Mouse (Mus musculus): ENCODE measurements around the gene Vmn1r103.
"Not testable (repeated sequence)": the region's sequence is repeated elsewhere in the genome, so short reads cannot be mapped to it uniquely, and the experiment has no call there.

Gene Vmn1r103

DNA sequence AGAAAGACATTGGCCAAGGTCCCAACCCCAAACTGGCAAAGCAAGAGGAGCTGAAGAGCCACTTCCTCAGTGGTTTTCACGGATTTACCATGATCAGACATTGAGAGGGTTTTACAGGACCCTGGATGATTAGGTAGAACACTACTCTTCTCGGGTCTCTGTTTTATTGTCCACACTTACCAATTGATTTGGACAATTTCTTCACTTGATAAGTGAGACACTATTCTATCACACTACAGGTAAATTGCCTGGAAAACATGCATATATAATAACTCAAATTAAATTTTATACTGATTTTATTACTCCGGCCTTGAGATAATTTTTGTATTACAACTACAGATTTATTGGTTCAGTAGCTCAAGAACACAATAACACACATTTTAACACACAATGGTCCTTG lies at the start of gene Vmn1r103:
TSS of gene Vmn1r103 (minus strand) at position 101 of the 400 bp plus-strand sequence.
- not testable (repeated sequence) for DNase-seq (ENCODE audit: low read depth)

DNA sequence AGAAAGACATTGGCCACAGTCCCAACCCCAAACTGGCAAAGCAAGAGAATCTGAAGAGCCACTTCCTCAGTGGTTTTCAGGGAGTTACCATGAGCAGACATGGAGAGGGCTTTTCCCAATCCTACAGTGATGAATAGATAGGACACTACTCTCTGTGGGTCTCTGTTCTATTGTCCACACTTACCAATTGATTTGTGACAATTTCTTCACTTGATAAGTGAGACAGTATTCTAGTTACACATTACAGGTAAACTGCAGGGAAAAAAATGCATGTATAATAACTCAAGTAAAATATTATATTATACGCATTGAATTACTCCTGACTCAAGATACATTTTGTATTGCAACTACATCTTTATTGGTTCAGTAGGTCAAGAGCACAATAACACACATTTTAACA lies 35.3 kb upstream of the Vmn1r103 start, which contains the start of gene Gm5726:
TSS of gene Gm5726 (minus strand) at position 101 of the 400 bp plus-strand sequence.
- not testable (repeated sequence) for DNase-seq (ENCODE audit: low read depth)

DNA sequence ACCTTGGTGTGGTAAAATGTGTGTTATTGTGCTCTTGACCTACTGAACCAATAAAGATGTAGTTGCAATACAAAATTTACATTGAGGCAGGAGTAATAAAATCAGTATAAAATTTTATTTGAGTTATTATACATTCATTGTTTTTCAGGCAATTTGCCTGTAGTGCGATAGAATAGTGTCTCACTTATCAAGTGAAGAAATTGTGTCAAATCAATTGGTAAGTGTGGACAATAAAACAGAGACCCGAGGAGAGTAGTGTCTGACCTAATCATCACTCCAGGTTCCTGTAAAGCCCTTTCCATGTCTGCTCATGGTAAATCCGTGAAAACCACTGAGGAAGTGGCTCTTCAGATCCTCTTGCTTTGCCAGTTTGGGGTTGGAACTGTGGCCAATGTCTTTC lies 23.2 kb upstream of the Vmn1r103 start, which contains the start of gene Vmn1r104:
TSS of gene Vmn1r104 (plus strand) at position 301 of the 400 bp plus-strand sequence.
- DNase-seq (ENCODE audit: low read depth): not testable (repeated sequence)

DNA sequence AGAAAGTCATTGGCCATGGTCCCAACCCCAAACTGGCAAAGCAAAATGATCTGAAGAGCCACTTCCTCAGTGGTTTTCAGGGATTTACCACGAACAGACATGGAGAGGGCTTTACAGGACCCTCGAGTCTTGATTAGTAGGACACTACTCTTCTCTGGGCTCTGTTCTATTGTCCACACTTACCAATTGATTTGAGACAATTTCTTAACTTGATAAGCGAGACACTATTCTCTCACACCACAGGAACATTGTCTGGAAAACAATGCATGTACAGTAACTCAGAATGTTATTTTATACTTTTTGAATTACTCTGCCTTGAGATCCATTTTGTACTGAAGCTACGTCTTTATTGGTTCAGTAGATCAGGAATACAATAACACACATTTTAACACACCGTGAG lies 35.5 kb downstream of the Vmn1r103 start, which contains the start of gene Gm10670:
TSS of gene Gm10670 (minus strand) at position 101 of the 400 bp plus-strand sequence.
- DNase-seq (ENCODE audit: low read depth): not testable (repeated sequence)
